Mouse (Mus musculus): ENCODE results near the gene Ccdc188.

The Ccdc188 gene

GRCm38 (mm10) chr16:18202061-18202460, 15.6 kb upstream of the Ccdc188 start:
- DNase-seq (ENCODE audit: low read depth, low spot score): no peak

- DNase-seq (ENCODE audit: low read depth, low spot score): no peak
Measured at GRCm38 (mm10) chr16:18203430-18204091, 14.1 kb upstream of the Ccdc188 start.

- DNase-seq (ENCODE audit: low read depth, low spot score): no peak
Measured at GRCm38 (mm10) chr16:18210701-18211416, 6.8 kb upstream of the Ccdc188 start.

DNA sequence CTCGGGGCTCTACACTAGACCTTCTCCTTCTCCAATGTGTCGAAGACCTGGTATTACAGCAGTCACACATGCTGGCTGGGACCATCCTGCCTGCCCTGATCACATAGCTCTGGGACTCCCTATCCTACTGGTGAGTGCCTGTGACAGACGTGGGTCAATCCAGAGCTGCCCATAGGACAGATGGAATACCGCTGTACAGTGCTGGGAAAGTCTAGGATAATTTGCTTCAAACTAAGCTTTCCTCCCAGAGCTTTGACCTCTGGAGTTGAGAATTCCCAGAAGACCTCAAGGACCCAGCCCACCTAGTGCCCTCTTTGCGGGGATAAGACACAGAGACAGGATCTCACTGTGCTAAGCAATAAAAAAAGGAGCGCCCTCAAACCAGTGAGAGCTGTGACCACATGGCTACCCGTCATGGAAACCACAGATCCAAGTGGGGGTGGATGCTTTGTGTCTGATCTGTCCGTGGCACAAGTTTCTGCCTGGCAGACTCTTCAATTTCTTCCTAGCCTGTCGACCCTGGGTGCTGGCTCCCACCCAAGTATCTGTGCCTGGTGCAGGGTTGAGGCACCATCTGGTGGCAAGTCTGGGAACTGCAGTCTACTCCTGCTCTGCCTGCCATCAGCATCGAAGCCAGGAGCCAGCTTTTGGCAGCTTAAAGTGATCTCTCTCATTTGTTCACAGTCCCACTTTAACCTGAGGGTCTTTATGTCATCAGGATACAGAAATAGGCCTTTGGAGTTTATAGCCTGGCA, 6.1 kb upstream of the Ccdc188 start:
- DNase-seq (ENCODE audit: low read depth, low spot score): peak; percentile 80

- DNase-seq (ENCODE audit: low read depth, low spot score): peak; percentile 66
Measured at GRCm38 (mm10) chr16:18213689-18214088, 4.0 kb upstream of the Ccdc188 start.

DNA sequence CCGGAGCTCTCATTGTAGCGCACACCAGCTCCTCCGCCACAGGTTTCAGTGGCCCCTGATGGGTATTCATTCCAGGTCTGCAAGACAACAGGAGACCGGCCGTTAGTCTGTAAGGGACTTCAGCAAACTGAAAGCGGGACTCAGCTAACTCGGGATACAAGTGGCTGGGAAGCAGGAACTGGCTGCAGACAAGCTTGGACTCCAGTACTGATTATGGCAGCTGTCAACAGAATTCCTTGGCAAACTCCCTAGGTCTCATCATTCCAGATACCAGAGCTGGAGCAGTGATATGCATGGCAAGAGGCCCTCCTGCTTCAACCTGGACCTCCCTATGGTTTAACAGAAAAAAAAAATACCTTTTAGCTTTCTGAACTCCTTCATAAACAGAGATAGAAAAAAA, 2.8 kb upstream of the Ccdc188 start:
- DNase-seq (ENCODE audit: low read depth, low spot score): no peak

GRCm38 (mm10) chr16:18218580-18218996, 909 bp downstream of the Ccdc188 start:
- DNase-seq (ENCODE audit: low read depth, low spot score): no peak

DNA sequence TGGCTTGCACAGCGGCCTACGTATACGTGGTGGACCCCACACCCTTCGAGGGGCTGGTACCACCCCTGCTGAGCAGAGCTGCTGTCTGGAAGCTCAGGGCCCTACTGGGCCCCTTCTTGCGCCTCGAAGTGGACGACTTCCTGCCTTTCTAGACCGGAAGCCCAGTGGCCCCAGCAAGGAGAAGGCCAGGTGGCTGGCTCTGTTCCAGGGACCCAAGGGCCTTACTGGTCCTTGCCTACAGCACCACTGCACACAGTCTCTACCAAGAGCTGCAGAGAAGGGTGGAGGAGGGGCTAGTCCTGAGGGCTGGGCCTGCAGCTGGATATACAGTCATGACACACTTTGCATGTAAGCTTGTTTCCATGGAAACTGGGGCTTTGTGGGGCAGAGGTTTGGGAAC, 2.3 kb downstream of the Ccdc188 start:
- DNase-seq (ENCODE audit: low read depth, low spot score): no peak

DNA sequence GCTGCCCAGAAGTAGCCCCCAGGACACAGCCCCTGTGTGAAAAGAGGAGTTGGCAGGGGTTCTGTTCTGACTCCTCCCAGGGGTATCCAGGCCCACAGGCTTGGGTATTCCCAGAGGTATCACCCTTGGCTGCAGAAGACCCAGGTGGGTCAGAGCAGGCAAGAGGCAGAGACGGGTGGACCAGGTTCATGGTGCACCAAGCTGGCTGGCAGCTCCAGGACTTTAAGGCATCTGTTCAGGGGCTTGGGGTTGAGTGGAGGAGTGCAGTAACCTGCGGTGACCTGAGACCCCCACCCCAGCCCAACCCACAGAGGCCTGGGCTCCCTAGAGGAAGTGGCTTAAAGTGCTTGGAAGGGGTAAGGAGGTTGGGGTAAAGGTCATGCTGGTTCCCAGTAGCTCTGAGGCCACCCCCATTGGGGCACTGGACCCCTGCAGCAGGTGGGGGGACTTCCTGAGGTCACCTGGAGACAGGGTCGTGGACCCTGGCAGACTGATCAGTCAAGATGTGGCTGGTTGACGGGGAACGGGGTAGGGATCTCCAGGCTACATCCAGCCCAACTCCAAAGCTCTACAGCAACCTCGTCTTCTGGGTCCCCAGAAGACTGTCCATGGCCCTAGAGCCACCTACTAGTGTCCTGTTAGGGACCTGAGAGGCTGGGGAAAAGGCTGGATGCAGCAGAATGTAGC, 3.3 kb downstream of the Ccdc188 start:
- DNase-seq (ENCODE audit: low read depth, low spot score): no peak

DNA sequence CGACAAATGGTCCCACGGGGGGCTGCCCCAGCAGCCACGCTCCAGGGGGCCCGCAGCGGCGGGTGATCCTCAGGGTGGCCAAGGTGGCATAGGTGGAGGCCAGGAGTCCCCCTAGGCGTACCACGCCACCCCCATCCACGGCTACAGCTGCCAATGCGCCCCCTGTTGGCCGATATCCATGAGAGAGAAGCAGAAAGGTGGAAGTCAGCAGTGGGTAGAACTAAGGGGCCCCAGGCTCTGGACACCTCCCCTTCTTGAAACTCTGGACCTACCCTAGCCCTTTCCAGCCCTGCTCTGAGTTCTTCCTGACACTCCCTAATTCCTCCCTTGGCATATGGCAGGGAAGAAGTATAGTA, 3.8 kb downstream of the Ccdc188 start:
- no peak for DNase-seq (ENCODE audit: low read depth, low spot score)

GRCm38 (mm10) chr16:18222188-18222587, 4.5 kb downstream of the Ccdc188 start:
- no peak for DNase-seq (ENCODE audit: low read depth, low spot score)

DNA sequence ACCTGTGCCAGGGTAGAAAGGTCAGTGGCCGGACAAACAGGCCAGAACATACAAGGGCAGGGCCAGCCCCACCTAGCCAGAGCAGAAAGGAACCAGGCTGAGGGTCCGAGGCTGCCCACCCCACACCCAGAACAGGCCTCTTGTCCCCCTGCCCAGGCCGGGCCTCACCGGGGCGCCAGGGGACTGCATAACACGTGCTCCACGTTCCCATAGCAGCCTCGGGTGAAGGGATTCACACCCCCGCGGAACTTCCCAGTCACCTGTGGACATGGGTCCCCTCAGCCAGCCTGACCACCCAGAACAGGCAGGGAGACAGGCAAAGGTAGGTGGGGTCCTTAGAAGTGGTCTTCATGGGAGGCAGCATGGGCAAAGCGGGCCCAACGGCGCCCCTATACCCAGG, 9.5 kb downstream of the Ccdc188 start:
- DNase-seq (ENCODE audit: low read depth, low spot score): no peak

DNA sequence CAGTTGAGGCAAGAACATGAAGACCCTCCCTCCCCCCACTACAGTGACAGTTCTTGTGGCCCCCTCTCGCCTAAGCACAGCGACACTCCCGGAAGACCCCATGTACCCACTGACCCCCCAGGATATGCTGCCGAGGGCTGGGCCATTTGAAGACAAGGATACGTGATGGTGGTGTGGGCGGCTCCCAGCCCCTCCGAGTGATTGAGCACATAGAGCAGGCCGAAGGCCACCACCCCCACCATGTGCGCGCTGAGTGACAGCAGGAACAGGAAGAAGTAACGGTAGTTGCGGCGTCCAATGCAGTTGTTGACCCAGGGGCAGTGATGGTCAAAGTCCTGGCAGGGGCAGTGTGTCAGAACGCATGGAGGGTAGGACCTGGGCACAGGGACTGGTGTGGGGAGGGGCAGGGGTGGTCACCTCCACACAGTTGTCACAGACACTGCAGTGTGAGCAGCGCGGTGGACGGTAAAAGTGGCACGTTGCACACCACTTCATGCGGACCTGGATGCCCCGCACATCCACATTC, 10.3 kb downstream of the Ccdc188 start:
- DNase-seq (ENCODE audit: low read depth, low spot score): no peak

DNA sequence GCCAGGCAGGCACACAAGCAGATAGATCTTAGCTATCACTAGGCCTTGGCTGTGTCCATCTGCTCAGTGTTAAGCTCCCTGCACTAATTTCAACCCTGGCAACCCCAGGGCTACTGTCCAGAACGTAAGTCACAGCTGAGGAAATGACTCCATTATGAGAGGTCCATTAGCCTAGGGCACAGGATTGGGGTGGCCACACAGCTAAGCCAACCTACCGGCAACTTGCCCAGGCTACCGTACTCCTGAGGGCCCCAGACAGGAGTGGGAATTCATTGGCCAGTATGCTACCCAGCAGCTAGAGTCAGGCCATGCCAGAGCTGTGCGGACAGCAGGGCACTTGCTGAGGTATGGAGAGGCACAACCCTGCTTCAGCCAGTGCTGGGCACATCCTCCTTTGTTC, 11.2 kb downstream of the Ccdc188 start:
- DNase-seq (ENCODE audit: low read depth, low spot score): no peak

GRCm38 (mm10) chr16:18229622-18230021, 11.9 kb downstream of the Ccdc188 start:
- DNase-seq (ENCODE audit: low read depth, low spot score): no peak

DNA sequence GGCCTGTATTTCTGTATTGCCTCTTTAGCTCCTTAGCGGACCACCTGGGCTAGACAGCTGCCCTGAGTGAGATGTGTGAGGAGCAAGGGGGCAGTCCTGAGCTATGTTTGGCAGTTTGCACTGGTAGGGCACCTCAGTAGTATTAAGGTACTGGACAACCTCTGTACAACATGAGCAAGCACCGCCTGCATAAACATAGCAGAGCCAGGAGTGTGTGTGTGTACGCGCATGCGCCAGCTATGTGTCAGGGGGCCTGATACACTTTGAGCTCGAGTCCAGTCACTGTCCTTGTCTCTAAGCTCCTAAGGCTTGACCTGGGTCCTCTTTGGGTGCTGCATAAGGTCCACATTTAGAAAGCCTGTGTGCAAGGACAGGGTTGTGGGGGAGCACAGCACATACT, 12.9 kb downstream of the Ccdc188 start:
- DNase-seq (ENCODE audit: low read depth, low spot score): no peak

DNA sequence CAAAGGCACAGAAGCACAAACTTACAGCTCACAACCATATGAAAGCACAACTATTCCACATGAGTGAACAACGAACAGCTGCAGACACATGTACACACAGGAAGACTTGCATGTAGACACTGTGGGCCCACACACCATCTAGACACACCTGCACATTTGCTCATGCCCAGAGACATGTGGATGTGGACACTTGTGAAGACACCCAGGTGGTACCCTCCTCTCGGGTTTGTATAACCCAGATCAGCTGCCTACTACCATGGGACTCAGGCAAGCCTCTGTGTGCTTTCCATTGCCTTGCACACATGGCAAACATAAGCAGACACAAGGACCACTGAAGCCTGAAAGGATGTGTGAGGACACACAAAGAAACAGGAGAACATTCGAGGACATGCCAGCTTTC, 13.4 kb downstream of the Ccdc188 start:
- DNase-seq (ENCODE audit: low read depth, low spot score): no peak

- DNase-seq (ENCODE audit: low read depth, low spot score): no peak
Measured at GRCm38 (mm10) chr16:18231451-18231850, 13.8 kb downstream of the Ccdc188 start.

- no peak for DNase-seq (ENCODE audit: low read depth, low spot score)
Measured at GRCm38 (mm10) chr16:18233451-18233850, 15.8 kb downstream of the Ccdc188 start.

DNA sequence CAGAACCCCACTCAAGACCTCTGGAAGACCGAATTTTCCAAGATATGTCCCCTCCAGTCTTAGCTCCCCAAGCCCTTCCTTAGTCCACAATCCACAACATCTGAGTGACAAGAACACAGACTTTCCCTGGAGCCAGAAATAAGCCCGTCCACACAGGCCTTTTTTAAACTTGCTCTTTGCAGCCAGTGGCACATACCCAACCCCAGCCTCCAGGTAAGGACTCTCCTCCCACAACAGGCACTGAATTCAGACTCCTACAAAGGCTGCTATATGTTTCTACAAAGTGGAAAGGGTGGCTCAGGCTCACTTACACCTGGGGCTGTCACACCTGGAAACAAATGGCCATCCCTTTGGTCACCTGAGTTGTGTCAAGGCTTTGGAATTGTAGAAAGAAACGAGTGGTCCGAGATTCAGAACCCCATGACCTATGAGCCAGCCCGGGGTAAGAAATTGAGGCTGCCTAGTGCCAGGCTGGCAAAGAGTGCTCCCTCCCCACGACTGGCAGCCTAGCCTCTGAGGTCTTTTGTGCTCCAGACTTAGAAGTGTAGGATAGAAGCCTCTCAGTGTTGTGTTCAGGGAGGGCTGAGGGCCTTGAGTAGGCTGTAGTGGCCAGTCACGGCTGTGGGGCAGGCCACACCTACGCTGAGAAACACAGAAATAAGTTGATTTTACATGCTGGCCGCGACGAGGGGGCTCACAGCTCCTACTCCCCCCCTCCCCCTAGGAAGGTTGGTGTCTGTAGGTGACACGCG, 16.4 kb downstream of the Ccdc188 start:
- no peak for DNase-seq (ENCODE audit: low read depth, low spot score)

Measured in embryo, embryonic 11.5 days (tissue).